Mouse (Mus musculus): ENCODE measurements around the gene Mapt.

DNA sequence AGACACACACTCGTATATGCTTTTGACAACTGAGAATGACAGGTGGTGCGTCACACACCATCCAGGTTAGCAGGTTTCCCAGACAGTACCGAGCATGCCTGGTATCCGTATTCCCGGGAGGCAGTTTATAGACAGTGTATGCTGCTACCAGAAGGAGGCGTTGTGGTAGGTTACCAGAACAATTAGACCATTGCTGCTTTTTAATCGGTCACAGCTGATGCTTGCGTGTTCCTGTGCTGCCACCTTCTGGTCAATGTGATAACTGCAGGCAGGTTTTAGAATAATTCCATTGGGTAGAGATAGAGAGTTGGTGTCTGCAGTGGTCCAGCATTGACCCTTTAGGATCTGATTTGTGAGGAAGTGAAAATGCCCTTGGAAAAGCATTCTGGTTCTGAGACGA, 35.4 kb upstream of the Mapt start:
- peak; percentile 92 for TF ChIP-seq CTCF (IDR thresholded peaks at IDR 0.05; ENCODE audit: low read depth)
- no peak for TF ChIP-seq EP300 (IDR thresholded peaks at IDR 0.05; ENCODE audit: low read depth)

Measured in liver, embryonic 14.5 days (tissue).